Mouse (Mus musculus): ENCODE results near the gene Taf3. TPM values are rescaled to one million over a fixed set of nuclear protein-coding genes. Genes with fewer than 3 reads are reported as not detected.

Gene Taf3
- polyA plus RNA-seq, 1 experiment from 2014 or later: 17.3 TPM

GRCm38 (mm10) chr2:9970579-9970978, 77.8 kb downstream of the Taf3 start:
- no peak for ATAC-seq (ENCODE audit: low FRiP score)
- no peak overlapping the region for H3K4me3 ChIP-seq (replicated peaks)
- no peak overlapping the region for H3K4me2 ChIP-seq
- H3K9ac ChIP-seq: no peak overlapping the region
- no peaks in the 10 kb centered on the region for H3K9me3 ChIP-seq
- no peaks in the 10 kb centered on the region for H3K27me3 ChIP-seq
- H3K27ac ChIP-seq: no peak overlapping the region
- no peaks in the 10 kb centered on the region for H3K36me3 ChIP-seq (replicated peaks)
- no peaks in the 10 kb centered on the region for H3K4me1 ChIP-seq
- WGBS: 92% methylated on average over 3 of the region's 3 CpGs

GRCm38 (mm10) chr2:9970178-9970577, 78.2 kb downstream of the Taf3 start:
- Histone ChIP-seq H3K4me3 (replicated peaks) (no peak overlapping the region), H3K27ac (no peak overlapping the region), H3K4me2 (no peak overlapping the region), H3K27me3 (no peaks in the 10 kb centered on the region), H3K9me3 (no peaks in the 10 kb centered on the region), H3K4me1 (no peaks in the 10 kb centered on the region), H3K36me3 (replicated peaks) (no peaks in the 10 kb centered on the region), H3K9ac (no peak overlapping the region)
- WGBS: 87% methylated on average over 4 of the region's 4 CpGs
- ATAC-seq (ENCODE audit: low FRiP score): no peak

- H3K9me3 ChIP-seq: no peaks in the 10 kb centered on the region
- H3K4me3 ChIP-seq (replicated peaks): no peak overlapping the region
- no peaks in the 10 kb centered on the region for H3K27me3 ChIP-seq
- H3K4me1 ChIP-seq: no peaks in the 10 kb centered on the region
- H3K9ac ChIP-seq: no peak overlapping the region
- H3K27ac ChIP-seq: no peak overlapping the region
- ATAC-seq (ENCODE audit: low FRiP score): no peak
- no peaks in the 10 kb centered on the region for H3K36me3 ChIP-seq (replicated peaks)
- WGBS: 90% methylated on average over 5 of the region's 5 CpGs
- no peak overlapping the region for H3K4me2 ChIP-seq
Measured at GRCm38 (mm10) chr2:9969734-9970133, 78.7 kb downstream of the Taf3 start.

GRCm38 (mm10) chr2:9966634-9967033, 81.8 kb downstream of the Taf3 start:
- H3K27ac ChIP-seq: no peak overlapping the region
- H3K27me3 ChIP-seq: no peaks in the 10 kb centered on the region
- H3K4me1 ChIP-seq: no peaks in the 10 kb centered on the region; the same call in 1 of the 2 replicates
- no peak for ATAC-seq (ENCODE audit: low FRiP score)
- H3K36me3 ChIP-seq (replicated peaks): no peaks in the 10 kb centered on the region
- H3K9me3 ChIP-seq: no peaks in the 10 kb centered on the region
- no peak overlapping the region for H3K9ac ChIP-seq
- no peak overlapping the region for H3K4me2 ChIP-seq
- H3K4me3 ChIP-seq (replicated peaks): no peak overlapping the region
- WGBS: 85% methylated on average over 1 of the region's 1 CpGs

- WGBS: 94% methylated on average over 1 of the region's 1 CpGs
- no peak for ATAC-seq (ENCODE audit: low FRiP score)
- Histone ChIP-seq H3K27ac (no peak overlapping the region), H3K9ac (no peak overlapping the region), H3K4me2 (no peak overlapping the region), H3K4me1 (no peaks in the 10 kb centered on the region; the same call in 1 of the 2 replicates), H3K36me3 (replicated peaks) (no peaks in the 10 kb centered on the region), H3K4me3 (replicated peaks) (no peak overlapping the region), H3K27me3 (no peaks in the 10 kb centered on the region), H3K9me3 (no peaks in the 10 kb centered on the region)
Measured at GRCm38 (mm10) chr2:9965608-9966007, 82.8 kb downstream of the Taf3 start.

- no peak overlapping the region for H3K4me2 ChIP-seq
- no peaks in the 10 kb centered on the region for H3K27me3 ChIP-seq
- no peak overlapping the region for H3K4me3 ChIP-seq (replicated peaks)
- H3K9me3 ChIP-seq: no peaks in the 10 kb centered on the region
- no peak overlapping the region for H3K9ac ChIP-seq
- H3K36me3 ChIP-seq (replicated peaks): no peaks in the 10 kb centered on the region
- no peak for ATAC-seq (ENCODE audit: low FRiP score)
- no peak overlapping the region for H3K27ac ChIP-seq
- no peaks in the 10 kb centered on the region; the same call in 1 of the 2 replicates for H3K4me1 ChIP-seq
Measured at GRCm38 (mm10) chr2:9962871-9963270, 85.5 kb downstream of the Taf3 start.

- no peak overlapping the region for H3K4me2 ChIP-seq
- no peaks in the 10 kb centered on the region for H3K9me3 ChIP-seq
- H3K4me1 ChIP-seq: no peaks in the 10 kb centered on the region; the same call in 1 of the 2 replicates
- no peaks in the 10 kb centered on the region for H3K36me3 ChIP-seq (replicated peaks)
- no peak overlapping the region for H3K4me3 ChIP-seq (replicated peaks)
- 82% methylated on average over 3 of the region's 3 CpGs for WGBS
- ATAC-seq (ENCODE audit: low FRiP score): no peak
- no peak overlapping the region for H3K27ac ChIP-seq
- no peak overlapping the region for H3K9ac ChIP-seq
- H3K27me3 ChIP-seq: no peaks in the 10 kb centered on the region
Measured at GRCm38 (mm10) chr2:9961708-9962107, 86.7 kb downstream of the Taf3 start.

GRCm38 (mm10) chr2:9958011-9958410, 90.4 kb downstream of the Taf3 start:
- Histone ChIP-seq H3K9me3 (no peaks in the 10 kb centered on the region), H3K4me3 (replicated peaks) (no peak overlapping the region), H3K27ac (no peak overlapping the region), H3K36me3 (replicated peaks) (no peaks in the 10 kb centered on the region), H3K4me1 (peaks cover 8% of the 10 kb centered on the region; the same call in 1 of the 2 replicates), H3K27me3 (no peaks in the 10 kb centered on the region), H3K9ac (no peak overlapping the region), H3K4me2 (no peak overlapping the region)
- no peak for ATAC-seq (ENCODE audit: low FRiP score)
- WGBS: 82% methylated on average over 6 of the region's 6 CpGs

GRCm38 (mm10) chr2:9956546-9956945, 91.8 kb downstream of the Taf3 start:
- ATAC-seq (ENCODE audit: low FRiP score): no peak
- Histone ChIP-seq H3K4me1 (peaks cover 8% of the 10 kb centered on the region; the same call in 1 of the 2 replicates), H3K27me3 (no peaks in the 10 kb centered on the region), H3K27ac (no peak overlapping the region), H3K9me3 (no peaks in the 10 kb centered on the region), H3K36me3 (replicated peaks) (peaks cover 4% of the 10 kb centered on the region; the same call in 1 of the 2 replicates), H3K9ac (no peak overlapping the region), H3K4me2 (no peak overlapping the region), H3K4me3 (replicated peaks) (no peak overlapping the region)
- WGBS: 81% methylated on average over 2 of the region's 2 CpGs

GRCm38 (mm10) chr2:9955576-9956535, 92.5 kb downstream of the Taf3 start:
- no peak overlapping the region for H3K4me3 ChIP-seq (replicated peaks)
- H3K27me3 ChIP-seq: no peaks in the 10 kb centered on the region
- peaks cover 7% of the 10 kb centered on the region; the same call in 1 of the 2 replicates for H3K36me3 ChIP-seq (replicated peaks)
- H3K9me3 ChIP-seq: no peaks in the 10 kb centered on the region
- no peak overlapping the region for H3K4me2 ChIP-seq
- H3K27ac ChIP-seq: no peak overlapping the region
- 52% methylated on average over 9 of the region's 9 CpGs for WGBS
- no peak for ATAC-seq (ENCODE audit: low FRiP score)
- H3K4me1 ChIP-seq: peaks cover 8% of the 10 kb centered on the region; the same call in 1 of the 2 replicates
- no peak overlapping the region for H3K9ac ChIP-seq

- Histone ChIP-seq H3K9ac (no peak overlapping the region), H3K9me3 (no peaks in the 10 kb centered on the region), H3K4me3 (replicated peaks) (no peak overlapping the region), H3K27ac (no peak overlapping the region), H3K4me1 (no peaks in the 10 kb centered on the region), H3K27me3 (no peaks in the 10 kb centered on the region), H3K4me2 (no peak overlapping the region), H3K36me3 (replicated peaks) (0 out of 2 replicates have a peak, but pooled peaks cover 4% of the 10 kb centered on the region)
- ATAC-seq (ENCODE audit: low FRiP score): no peak
- 88% methylated on average over 3 of the region's 3 CpGs for WGBS
Measured at GRCm38 (mm10) chr2:9946739-9947138, 101.7 kb downstream of the Taf3 start.

- no peak overlapping the region for H3K4me2 ChIP-seq
- no peak overlapping the region for H3K27ac ChIP-seq
- no peaks in the 10 kb centered on the region for H3K4me1 ChIP-seq
- no peaks in the 10 kb centered on the region for H3K36me3 ChIP-seq (replicated peaks)
- 84% methylated on average over 4 of the region's 4 CpGs for WGBS
- H3K27me3 ChIP-seq: no peaks in the 10 kb centered on the region
- ATAC-seq (ENCODE audit: low FRiP score): no peak
- H3K9me3 ChIP-seq: no peaks in the 10 kb centered on the region
- no peak overlapping the region for H3K4me3 ChIP-seq (replicated peaks)
- no peak overlapping the region for H3K9ac ChIP-seq
Measured at GRCm38 (mm10) chr2:9945611-9946010, 102.8 kb downstream of the Taf3 start.

GRCm38 (mm10) chr2:9943011-9943410, 105.4 kb downstream of the Taf3 start:
- 92% methylated on average over 1 of the region's 1 CpGs for WGBS
- ATAC-seq (ENCODE audit: low FRiP score): no peak
- H3K4me1 ChIP-seq: no peaks in the 10 kb centered on the region
- no peak overlapping the region for H3K9ac ChIP-seq
- no peak overlapping the region for H3K27ac ChIP-seq
- H3K27me3 ChIP-seq: no peaks in the 10 kb centered on the region
- H3K9me3 ChIP-seq: no peaks in the 10 kb centered on the region
- H3K4me3 ChIP-seq (replicated peaks): no peak overlapping the region
- no peak overlapping the region for H3K4me2 ChIP-seq
- H3K36me3 ChIP-seq (replicated peaks): peaks cover 1% of the 10 kb centered on the region; the same call in 1 of the 2 replicates

Data from forebrain, embryonic 12.5 days (tissue).